Mouse (Mus musculus) T-helper 17 cell (primary cell): ENCODE measurements around the gene Hivep3.

Source experiments
- in situ Hi-C, 2 experiments: fragments of 300-600 bp; cut with MboI, MseI; formaldehyde crosslinking; loops; 1 replicate in 1 of 2; 2 replicates in 1 of 2; pipeline ENCODE4 v1.15.1; 2025; ENCODE audit warnings: high pct_unique_total_duplicates in 2 of 2

Gene Hivep3

GRCm38 (mm10) chr4:120167778-120168177 lies 434.2 kb downstream of the Hivep3 start:
- in situ Hi-C loops, result no loop called here

- in situ Hi-C loops, result no loop called here
Measured at GRCm38 (mm10) chr4:120168346-120168745, 434.8 kb downstream of the Hivep3 start.

- in situ Hi-C loops, result no loop called here
Measured at GRCm38 (mm10) chr4:120170387-120170936, 436.9 kb downstream of the Hivep3 start.

- in situ Hi-C loops, result no loop called here
Measured at GRCm38 (mm10) chr4:120172050-120172684, 438.6 kb downstream of the Hivep3 start.

- in situ Hi-C loops, result no loop called here
Measured at GRCm38 (mm10) chr4:120179123-120179522, 445.5 kb downstream of the Hivep3 start.

- in situ Hi-C loops, result no loop called here
Measured at GRCm38 (mm10) chr4:120180535-120180934, 447.0 kb downstream of the Hivep3 start.

GRCm38 (mm10) chr4:120184374-120184991 lies 450.9 kb downstream of the Hivep3 start:
- in situ Hi-C loops, result no loop called here

GRCm38 (mm10) chr4:120186441-120186840 lies 452.9 kb downstream of the Hivep3 start:
- in situ Hi-C loops, result no loop called here

GRCm38 (mm10) chr4:120186934-120187333 lies 453.4 kb downstream of the Hivep3 start:
- in situ Hi-C loops, result no loop called here
